Mouse (Mus musculus): ENCODE measurements around the gene Ndufaf2.

Ndufaf2 gene

GRCm38 (mm10) chr13:108144086-108144485 is 14.3 kb downstream of the Ndufaf2 start:
- CTCF ChIA-PET = no interaction called here

- CTCF ChIA-PET = interaction anchor here (0.6 to 0.7 kb wide), 2 partner anchors 122 to 457 kb away, joined by 3 to 4 read pairs; no protein-coding TSS in a partner anchor
Observed at GRCm38 (mm10) chr13:108138403-108138977, 19.9 kb downstream of the Ndufaf2 start.

GRCm38 (mm10) chr13:108135617-108136016 is 22.8 kb downstream of the Ndufaf2 start:
- CTCF ChIA-PET = no interaction called here

- CTCF ChIA-PET = no interaction called here
Observed at GRCm38 (mm10) chr13:108132031-108132819, 26.2 kb downstream of the Ndufaf2 start.

GRCm38 (mm10) chr13:108130737-108131136 is 27.7 kb downstream of the Ndufaf2 start:
- CTCF ChIA-PET = no interaction called here

- CTCF ChIA-PET = interaction anchor here (0.6 to 0.8 kb wide), 2 partner anchors 81 to 318 kb away, joined by 3 to 15 read pairs; no protein-coding TSS in a partner anchor
Observed at GRCm38 (mm10) chr13:108129070-108129469, 29.4 kb downstream of the Ndufaf2 start.

GRCm38 (mm10) chr13:108127883-108128282 is 30.5 kb downstream of the Ndufaf2 start:
- CTCF ChIA-PET = no interaction called here

GRCm38 (mm10) chr13:108127130-108127529 is 31.3 kb downstream of the Ndufaf2 start:
- CTCF ChIA-PET = interaction anchor here (0.7 to 0.8 kb wide), 2 partner anchors 592 to 1619 kb away, joined by 4 to 5 read pairs; no protein-coding TSS in a partner anchor

- CTCF ChIA-PET = no interaction called here
Observed at GRCm38 (mm10) chr13:108126246-108126645, 32.2 kb downstream of the Ndufaf2 start.

GRCm38 (mm10) chr13:108124096-108124495 is 34.3 kb downstream of the Ndufaf2 start:
- CTCF ChIA-PET = no interaction called here

GRCm38 (mm10) chr13:108123109-108123723 is 35.2 kb downstream of the Ndufaf2 start:
- CTCF ChIA-PET = no interaction called here

- CTCF ChIA-PET = no interaction called here
Observed at GRCm38 (mm10) chr13:108119411-108120310, 38.8 kb downstream of the Ndufaf2 start.

- CTCF ChIA-PET = no interaction called here
Observed at GRCm38 (mm10) chr13:108118188-108118587, 40.2 kb downstream of the Ndufaf2 start.

- CTCF ChIA-PET = no interaction called here
Observed at GRCm38 (mm10) chr13:108117654-108118053, 40.8 kb downstream of the Ndufaf2 start.

- CTCF ChIA-PET = no interaction called here
Observed at GRCm38 (mm10) chr13:108114257-108114656, 44.2 kb downstream of the Ndufaf2 start.

- CTCF ChIA-PET = no interaction called here
Observed at GRCm38 (mm10) chr13:108113536-108113935, 44.9 kb downstream of the Ndufaf2 start.

- CTCF ChIA-PET = no interaction called here
Observed at GRCm38 (mm10) chr13:108110929-108111328, 47.5 kb downstream of the Ndufaf2 start.

GRCm38 (mm10) chr13:108100700-108101099 is 57.7 kb downstream of the Ndufaf2 start:
- CTCF ChIA-PET = interaction anchor here (0.5 kb wide), 1 partner anchor 1163 kb away, joined by 9 read pairs; no protein-coding TSS in a partner anchor

GRCm38 (mm10) chr13:108096446-108096845 is 62.0 kb downstream of the Ndufaf2 start:
- CTCF ChIA-PET = no interaction called here

- CTCF ChIA-PET = no interaction called here
Observed at GRCm38 (mm10) chr13:108095617-108096016, 62.8 kb downstream of the Ndufaf2 start.

GRCm38 (mm10) chr13:108094681-108095080 is 63.7 kb downstream of the Ndufaf2 start:
- CTCF ChIA-PET = interaction anchor here (0.6 kb wide), 1 partner anchor 205 kb away, joined by 3 read pairs; no protein-coding TSS in a partner anchor

GRCm38 (mm10) chr13:108092290-108092689 is 66.1 kb downstream of the Ndufaf2 start:
- CTCF ChIA-PET = no interaction called here

Data from spleen, embryonic (tissue).